Mouse (Mus musculus) gastrocnemius, adult 8-10 months (tissue): ENCODE measurements at regions not wholly inside any gene's neighbourhood (a gene's known extent, or its start where the extent isn't known, plus 50 kb on each side); places are given as distances from the start of the nearest gene placed in this dataset.

ENCODE experiments used
- DNase-seq, 2 experiments: peaks; one replicate each; pipeline ENCODE4 v3.0.0; 2022; ENCODE audit warnings: low spot score in 2 of 2

GRCm38 (mm10) chr13:44281796-44282195 lies 447.5 kb upstream of the Jarid2 start:
- no peak for DNase-seq

GRCm38 (mm10) chr13:44282306-44282705 lies 447.0 kb upstream of the Jarid2 start:
- DNase-seq, result no peak

GRCm38 (mm10) chr13:44282731-44283571 lies 446.3 kb upstream of the Jarid2 start:
- DNase-seq, result no peak

GRCm38 (mm10) chr13:44285881-44286280 lies 443.4 kb upstream of the Jarid2 start:
- DNase-seq, result no peak

- no peak for DNase-seq
These were observed 439.1 kb upstream of the Jarid2 start for GRCm38 (mm10) chr13:44290199-44290598.

GRCm38 (mm10) chr13:44292476-44293056 lies 436.7 kb upstream of the Jarid2 start:
- no peak for DNase-seq

GRCm38 (mm10) chr13:44293736-44294416 lies 435.4 kb upstream of the Jarid2 start:
- DNase-seq, result peak in 1 of 2 experiments; percentile 44

GRCm38 (mm10) chr13:44295621-44296020 lies 433.7 kb upstream of the Jarid2 start:
- DNase-seq, result no peak

GRCm38 (mm10) chr13:44300611-44301010 lies 428.7 kb upstream of the Jarid2 start:
- no peak for DNase-seq

- DNase-seq, result no peak
These were observed 428.1 kb upstream of the Jarid2 start for GRCm38 (mm10) chr13:44301215-44301614.

- peak; percentile 76 to 87 for DNase-seq
These were observed 427.3 kb upstream of the Jarid2 start for GRCm38 (mm10) chr13:44301936-44302335.

- DNase-seq, result no peak
These were observed 423.9 kb upstream of the Jarid2 start for GRCm38 (mm10) chr13:44305134-44305991.

- peak; percentile 82 to 92 for DNase-seq
These were observed 422.8 kb upstream of the Jarid2 start for GRCm38 (mm10) chr13:44306275-44307050.

GRCm38 (mm10) chr13:44308227-44308626 lies 421.0 kb upstream of the Jarid2 start:
- no peak for DNase-seq

GRCm38 (mm10) chr13:44312237-44312636 lies 417.0 kb upstream of the Jarid2 start:
- no peak for DNase-seq

- DNase-seq, result peak in 1 of 2 experiments; percentile 39
These were observed 412.4 kb upstream of the Jarid2 start for GRCm38 (mm10) chr13:44316747-44317446.

GRCm38 (mm10) chr13:44317596-44317995 lies 411.7 kb upstream of the Jarid2 start:
- no peak for DNase-seq

GRCm38 (mm10) chr13:44319101-44319500 lies 410.2 kb upstream of the Jarid2 start:
- DNase-seq, result no peak

- DNase-seq, result no peak
These were observed 409.8 kb upstream of the Jarid2 start for GRCm38 (mm10) chr13:44319511-44319910.

- DNase-seq, result no peak
These were observed 409.0 kb upstream of the Jarid2 start for GRCm38 (mm10) chr13:44320311-44320710.
